Mouse (Mus musculus): Measurements from ENCODE around the gene Itga6.

Itga6 gene

DNA sequence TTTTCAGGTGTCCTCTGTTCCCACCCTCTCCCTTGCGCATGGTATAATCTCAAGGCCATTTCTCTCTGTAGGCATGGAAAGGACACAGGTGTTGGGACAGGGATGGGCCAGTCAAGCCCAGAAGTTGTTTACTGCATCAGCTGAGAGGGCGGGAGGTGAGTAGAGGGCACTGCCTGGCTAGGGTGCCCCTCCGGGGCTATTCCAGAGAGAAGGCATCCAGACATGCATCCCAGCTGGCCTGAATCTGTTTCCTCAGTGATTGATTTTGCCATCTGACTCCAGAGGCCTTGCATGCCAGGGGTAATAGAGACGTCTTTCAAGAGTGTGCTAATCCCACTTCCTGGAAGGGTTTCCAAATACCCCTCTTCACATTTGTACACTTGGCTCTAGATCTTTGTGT, 14.7 kb downstream of the Itga6 start:
- ATAC-seq (ENCODE audit: insufficient number of reproducible peaks, low FRiP score, low TSS enrichment), result no peak

DNA sequence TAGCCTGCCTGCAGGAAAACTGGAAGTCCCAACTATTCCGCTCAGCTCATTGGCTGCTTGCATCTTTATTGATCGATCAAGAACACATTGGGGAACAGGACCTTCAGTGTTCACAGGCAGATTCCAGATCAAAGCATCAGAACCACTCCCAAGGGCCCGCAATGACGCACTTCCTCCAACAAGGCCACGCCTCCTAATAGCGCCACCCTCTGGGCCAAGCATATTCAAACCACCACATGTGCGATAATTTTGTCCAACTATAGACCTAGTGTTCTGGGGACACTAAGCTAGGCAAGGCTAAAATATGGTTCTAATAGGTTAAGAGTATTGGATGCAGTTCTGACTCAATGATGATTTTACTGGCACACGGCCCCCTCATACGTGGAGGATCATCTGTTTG, 15.7 kb downstream of the Itga6 start:
- ATAC-seq (ENCODE audit: insufficient number of reproducible peaks, low FRiP score, low TSS enrichment), result no peak

DNA sequence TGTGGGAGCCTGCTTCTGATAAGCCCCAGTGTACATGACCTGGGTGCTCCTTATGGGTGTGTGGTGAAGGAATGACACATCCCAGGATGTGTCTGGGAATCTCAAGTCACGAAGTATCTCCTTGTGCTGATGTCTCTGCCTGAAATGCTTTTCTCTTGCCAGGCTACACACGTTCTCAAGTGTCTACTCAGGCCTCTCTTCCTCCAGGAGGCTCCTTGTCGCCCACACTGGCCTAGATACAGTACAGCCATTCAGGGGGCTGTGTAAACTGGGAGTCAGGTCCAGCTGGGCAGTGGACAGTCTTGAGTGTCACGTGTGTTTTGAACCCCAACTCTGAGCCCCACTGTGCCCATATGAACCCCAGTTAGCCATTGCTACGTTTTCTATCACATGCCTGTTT, 19.1 kb downstream of the Itga6 start:
- ATAC-seq (ENCODE audit: insufficient number of reproducible peaks, low FRiP score, low TSS enrichment), result no peak

DNA sequence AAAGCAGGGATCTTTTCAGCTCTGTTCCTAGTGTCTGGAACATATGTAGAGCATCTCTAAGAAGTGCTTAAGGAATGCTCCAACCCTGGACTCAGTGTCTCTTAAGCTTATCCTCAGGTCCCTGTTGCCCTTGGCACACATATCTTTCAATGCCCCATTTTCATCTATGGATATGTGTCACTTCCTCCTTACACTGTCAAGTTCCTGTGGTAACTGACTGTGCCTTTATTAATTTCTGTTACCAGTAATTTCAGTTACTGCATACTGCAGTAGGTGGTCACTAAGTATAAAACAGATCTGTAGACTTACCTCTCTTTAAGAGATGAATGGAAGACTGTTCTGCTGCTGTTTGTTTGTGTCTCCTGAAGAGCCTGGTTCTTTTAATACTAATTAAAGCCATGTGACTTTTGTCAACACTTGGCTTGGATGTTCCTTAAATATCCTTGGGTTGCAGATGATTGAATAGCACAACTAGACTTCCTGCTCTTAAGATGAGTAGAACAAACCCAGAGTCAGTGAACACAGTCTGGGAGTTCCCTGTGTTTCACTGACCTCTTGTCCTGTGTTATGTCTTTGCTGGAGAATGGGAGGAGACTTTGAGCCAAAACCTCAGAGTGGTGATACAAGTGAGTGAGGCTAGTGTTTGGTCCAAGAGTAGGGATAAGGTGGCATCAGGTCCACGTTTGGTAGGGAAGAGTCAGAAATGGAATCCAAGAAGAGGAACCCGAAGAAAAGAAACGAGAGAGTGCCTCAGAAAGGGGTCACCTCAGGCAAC, 19.7 kb downstream of the Itga6 start:
- no peak for ATAC-seq (ENCODE audit: insufficient number of reproducible peaks, low FRiP score, low TSS enrichment)

DNA sequence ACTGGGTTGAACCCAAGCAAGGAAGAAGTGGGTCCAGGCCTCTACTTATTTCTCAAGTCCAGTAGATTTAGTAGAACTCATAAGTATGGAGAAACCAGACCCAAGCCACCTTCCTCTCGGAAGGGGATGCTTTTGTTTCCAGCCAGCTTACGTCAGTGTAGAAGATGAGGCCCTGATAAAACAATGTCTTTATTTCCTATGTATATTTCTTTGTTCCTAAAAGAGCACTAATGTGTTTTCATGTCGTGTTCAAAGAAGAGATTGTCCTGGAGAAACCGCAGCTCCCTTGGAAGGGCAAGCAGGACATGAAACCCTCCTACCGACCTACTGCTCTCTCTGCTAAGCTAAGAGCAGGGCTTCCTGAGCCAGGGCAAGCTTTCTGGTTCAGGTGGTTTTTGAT, 20.6 kb downstream of the Itga6 start:
- ATAC-seq (ENCODE audit: insufficient number of reproducible peaks, low FRiP score, low TSS enrichment), result no peak

DNA sequence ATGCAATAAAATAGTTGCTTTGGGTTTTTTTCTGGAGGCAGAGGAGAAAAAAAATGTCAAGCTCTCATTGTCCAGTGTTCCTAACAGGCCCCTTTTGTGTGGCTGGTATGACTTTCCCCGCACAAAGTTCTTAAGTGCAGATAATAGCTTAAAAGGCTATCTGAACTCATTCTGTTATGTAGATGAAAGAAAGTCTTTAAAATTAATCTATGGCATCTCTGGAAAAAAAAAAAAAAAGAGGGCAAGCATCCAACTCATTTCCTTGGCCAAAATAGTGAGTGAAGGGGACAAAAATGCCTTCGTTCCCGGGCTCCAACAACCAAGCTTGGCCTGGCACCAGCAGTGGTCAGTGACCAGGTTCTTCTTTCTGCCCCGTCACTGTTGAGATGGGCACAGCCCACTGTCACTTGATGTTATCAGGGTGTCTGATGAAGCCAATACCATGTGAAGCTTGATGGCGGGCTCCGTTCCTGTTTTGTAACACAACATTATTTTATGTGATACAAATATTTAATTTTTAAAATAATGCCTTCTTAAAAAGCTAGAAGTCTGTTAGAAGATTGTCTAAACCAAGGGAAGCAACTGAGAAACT, 21.7 kb downstream of the Itga6 start:
- no peak for ATAC-seq (ENCODE audit: insufficient number of reproducible peaks, low FRiP score, low TSS enrichment)

DNA sequence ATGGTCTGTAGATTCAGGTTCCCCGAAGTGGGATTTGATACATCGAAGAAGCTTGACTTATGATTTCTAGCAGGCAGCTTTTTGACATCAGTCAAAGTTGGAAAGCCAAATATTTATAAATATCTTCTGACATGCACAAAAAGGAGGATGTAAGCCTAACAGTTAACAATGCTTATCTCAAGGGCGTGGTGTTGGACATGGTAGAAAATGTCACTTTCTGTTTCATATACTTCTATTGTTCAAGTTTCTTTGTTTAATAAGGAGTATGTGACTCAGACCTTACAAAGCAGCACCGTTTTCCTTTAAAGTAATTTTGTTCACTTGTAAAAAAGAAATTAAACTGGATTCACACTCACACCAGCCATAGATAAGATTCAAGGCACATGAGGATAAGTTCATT, 26.3 kb downstream of the Itga6 start:
- no peak for ATAC-seq (ENCODE audit: insufficient number of reproducible peaks, low FRiP score, low TSS enrichment)

DNA sequence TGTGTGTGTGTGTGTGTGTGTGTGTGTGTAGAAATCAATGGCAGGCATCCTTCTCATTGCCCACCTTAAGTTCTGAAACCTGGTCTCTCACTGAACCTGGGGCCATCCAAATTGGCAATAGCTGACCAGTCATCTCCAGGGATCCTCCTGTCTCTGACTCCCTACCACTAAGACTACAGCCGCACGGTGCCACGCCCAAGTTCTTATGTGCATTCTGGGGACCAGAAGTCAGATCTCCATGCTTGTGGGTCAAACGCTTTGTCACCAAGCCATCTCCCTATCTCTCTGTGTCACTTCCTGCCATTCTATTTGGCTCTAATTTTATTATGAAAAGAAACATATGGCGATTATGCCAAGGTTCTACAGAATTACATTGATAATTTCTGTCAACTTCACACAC, 28.3 kb downstream of the Itga6 start:
- no peak for ATAC-seq (ENCODE audit: insufficient number of reproducible peaks, low FRiP score, low TSS enrichment)

DNA sequence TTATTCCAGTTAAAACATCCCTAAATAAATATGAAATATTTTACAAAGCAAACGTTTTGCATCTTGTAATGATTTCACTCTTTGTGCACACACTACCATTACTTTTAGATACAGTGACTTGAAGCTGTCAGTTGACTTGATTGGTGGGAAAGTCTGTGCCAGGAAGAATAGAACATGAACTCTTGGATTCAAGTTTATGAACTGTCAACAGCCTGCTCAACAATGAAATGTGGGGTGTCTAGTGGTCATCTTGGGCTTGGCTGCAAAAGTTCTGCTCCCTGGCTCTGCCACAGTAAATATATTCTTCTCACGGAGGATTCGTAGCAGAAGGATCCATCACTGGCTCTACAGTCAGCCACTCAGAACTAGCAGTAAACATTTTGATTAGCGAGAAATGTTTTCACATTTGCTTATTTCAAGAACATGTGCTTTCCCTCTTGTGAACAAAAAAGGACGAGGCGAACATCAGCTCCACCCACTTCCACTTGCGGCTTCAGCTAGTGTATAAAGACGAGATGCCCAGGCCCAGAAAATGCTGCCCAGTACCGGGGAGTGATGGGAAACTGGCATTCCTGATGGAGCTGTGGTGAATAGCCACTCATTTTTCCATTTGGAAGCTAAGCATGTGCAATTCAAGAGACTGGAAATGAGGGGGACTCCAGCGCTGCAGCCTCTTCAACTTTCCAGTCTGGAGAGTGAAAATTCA, 29.0 kb downstream of the Itga6 start:
- no peak for ATAC-seq (ENCODE audit: insufficient number of reproducible peaks, low FRiP score, low TSS enrichment)

DNA sequence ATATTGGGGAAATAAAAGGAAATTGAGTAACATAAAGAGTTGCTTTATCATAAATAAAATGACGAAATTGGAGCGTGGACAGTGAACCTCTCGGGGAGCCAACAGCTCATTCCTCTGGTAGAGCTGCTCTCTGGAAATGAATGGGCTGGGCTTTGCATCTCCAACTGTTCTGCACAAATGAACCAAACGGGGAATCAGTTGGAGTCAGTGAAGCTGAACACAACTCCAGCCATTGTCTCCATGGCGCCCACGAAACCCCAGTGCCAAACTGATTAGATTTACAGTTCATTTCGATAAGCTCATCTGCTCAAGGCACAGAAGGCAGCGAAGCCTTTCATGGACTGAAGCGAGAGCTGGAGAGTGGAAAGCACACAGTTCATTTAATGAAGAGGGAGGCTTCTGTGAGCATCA, 29.8 kb downstream of the Itga6 start:
- no peak for ATAC-seq (ENCODE audit: insufficient number of reproducible peaks, low FRiP score, low TSS enrichment)

DNA sequence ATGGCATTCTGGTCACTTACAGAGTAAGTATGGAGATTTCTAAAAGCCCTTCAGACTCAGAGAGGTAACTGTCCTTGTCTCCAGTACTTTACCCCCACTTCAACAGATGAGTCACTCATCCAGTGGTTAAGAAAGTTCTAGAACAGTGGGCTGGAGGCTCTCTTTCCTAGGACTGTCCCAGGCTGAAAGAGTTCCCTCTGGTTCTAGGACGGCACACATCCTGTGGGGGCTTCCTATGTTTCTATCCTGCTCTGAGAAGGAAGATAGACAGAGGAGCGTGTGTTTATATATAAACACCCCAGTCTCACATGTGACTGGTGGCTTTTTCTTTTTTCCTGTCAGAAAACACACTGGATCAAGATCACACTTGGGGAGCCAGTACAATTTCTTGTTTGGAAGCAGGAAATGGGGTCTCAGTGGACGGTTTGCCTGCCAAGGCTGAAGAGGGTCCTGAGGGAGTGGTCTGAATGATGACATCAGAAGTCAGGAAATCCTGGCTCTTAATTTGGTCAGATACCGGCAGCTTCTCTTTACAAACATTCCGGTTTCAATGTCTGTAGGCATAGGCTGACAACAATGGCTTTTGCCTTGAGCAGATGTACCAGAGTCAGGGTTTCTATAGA, 34.0 kb downstream of the Itga6 start:
- ATAC-seq (ENCODE audit: insufficient number of reproducible peaks, low FRiP score, low TSS enrichment), result no peak

DNA sequence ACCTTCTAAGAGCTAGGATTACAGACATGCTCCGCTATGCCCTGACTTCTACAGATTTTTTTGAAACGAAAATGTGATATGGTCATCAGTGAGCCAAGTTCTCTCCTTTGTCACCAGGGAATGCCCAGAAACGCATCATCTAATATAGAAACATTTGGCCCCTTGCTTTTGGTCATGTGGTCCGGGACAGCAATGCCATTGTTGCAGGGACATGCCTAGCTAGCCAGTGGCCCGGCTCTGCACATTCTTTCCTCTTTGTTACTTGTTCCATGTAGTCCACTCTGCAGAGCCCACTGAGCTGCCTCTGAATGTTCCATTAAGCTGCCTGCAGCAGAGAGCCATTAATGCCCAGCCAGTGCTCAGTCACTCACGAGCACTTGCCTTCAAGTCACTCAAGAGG, 34.6 kb downstream of the Itga6 start:
- no peak for ATAC-seq (ENCODE audit: insufficient number of reproducible peaks, low FRiP score, low TSS enrichment)

DNA sequence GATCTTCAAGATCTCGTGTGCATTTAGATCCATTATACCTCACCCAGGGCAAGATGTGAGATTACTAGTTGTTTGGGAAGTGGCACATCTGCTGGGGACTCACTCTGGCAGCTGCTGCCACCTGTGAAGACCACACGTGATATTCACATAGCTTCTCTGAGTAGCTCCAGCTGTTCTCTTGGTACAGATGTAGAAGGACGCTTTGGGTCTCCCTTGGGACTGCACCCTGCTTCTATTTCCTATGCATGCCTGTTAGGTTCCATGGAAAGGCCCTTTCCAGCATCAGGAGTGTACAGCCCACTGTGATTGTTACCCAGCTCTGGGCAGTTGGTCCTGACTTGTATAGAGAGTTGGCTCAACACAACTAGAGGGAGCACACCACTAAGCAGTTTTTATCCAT, 39.8 kb downstream of the Itga6 start:
- ATAC-seq (ENCODE audit: insufficient number of reproducible peaks, low FRiP score, low TSS enrichment), result no peak

DNA sequence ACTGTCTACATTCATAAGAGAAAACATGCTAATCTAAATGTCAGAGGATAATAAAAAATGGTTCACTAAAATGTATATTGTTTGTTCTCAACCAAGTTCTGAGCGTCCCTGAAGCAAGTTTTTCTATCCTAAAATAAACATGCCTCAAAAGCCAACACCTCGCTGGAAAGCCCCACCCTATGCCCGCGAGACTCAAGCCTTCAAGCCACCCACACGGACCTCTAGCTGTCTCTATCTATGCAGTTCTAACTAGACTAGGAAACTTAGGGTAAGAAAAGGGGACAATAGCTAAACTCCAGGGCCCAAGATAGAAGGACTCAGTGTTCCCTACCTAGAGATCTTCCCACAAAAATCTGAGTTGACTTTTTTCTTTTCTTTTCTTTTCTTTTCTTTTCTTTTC, 40.6 kb downstream of the Itga6 start:
- no peak for ATAC-seq (ENCODE audit: insufficient number of reproducible peaks, low FRiP score, low TSS enrichment)

DNA sequence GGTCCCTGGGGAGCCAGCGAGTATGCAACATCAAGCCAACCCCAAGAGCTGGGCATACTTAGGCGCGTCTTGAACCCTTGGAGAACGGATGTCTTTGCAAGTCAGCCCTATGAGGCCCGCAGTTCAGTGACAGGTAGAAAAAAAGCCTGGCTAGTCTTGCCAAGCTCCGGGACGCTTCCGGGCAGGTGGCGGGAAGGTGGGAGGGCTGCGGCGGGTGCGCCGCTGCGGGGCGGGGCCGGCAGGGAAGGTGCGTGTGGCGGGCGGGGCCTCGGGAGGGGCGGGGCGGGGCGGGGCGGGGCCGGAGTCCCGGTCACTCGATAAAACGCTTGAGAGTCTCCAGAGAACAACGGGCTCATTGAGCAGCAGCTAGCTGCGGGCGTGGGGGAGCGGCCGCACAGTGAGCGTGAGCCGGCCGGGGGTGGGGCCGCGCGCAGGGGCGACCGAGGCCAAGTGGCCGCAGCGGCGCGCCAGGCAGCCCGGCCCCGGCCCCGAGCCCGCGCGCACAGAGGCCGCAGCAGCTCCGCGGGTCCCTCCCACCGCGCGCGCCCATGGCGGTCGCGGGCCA, 41.3 kb downstream of the Itga6 start:
- ATAC-seq (ENCODE audit: insufficient number of reproducible peaks, low FRiP score, low TSS enrichment), result peak; percentile 59

DNA sequence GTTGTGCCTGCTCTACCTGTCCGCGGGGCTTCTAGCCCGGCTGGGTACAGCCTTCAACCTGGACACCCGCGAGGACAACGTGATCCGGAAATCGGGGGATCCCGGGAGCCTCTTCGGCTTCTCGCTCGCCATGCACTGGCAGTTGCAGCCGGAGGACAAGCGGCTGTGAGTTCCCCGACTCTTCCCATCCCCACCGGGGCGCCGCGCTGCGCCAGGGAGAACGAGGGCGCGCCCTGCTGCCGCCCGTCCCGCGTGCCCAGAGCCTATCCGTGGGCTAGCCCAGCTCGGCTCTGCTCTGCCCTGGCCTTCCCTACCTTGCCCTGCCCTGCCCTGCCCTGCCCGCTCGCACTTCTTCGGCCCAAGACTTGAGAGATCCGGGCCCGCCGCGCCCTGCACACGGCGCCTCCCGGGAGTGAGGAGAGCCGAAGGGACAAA, 41.8 kb downstream of the Itga6 start:
- peak; percentile 67 for ATAC-seq (ENCODE audit: insufficient number of reproducible peaks, low FRiP score, low TSS enrichment)

DNA sequence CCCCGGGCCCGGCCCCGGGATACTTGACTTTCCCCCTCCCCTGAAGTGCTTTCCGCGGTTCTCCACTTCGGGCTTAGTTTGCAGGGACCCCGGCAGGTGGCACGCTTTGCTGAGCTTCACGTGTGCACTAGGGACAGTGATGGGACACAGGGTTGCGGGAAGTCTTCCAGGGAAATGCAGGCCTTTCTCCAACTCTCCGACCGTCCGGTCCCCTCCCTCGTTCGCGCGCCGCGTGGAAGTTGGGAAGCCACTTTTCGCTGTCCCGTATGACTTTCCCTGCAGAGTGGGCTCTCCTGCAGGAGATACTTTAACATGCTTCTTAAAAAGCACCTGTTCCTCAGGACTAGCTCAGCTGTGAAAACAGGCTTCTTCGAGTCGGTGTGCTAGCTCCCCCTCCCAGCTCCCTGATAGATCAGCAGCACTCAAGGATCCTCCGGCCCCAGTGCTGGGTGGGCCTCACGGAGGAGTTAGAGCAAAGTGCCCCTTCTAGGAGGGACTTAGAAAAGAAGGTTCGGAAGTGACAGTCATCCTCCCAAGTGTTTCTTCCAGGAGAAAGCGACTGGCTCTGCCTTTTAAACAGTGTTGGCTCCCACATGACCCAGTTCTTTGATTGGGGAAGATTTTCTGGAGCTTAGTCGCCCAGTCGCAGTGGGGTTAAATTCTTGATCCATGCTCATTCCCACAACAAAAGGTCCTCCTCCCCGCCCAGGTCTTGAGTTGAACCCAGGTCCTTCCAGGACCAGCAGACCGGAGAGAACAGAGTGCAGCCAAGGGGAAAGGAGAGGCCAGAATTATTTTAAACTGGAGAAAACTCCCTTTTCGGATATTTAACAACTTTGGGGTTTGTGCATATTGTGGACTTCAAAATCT, 42.4 kb downstream of the Itga6 start:
- peak; percentile 8; the same call in 1 of the 2 replicates for ATAC-seq (ENCODE audit: insufficient number of reproducible peaks, low FRiP score, low TSS enrichment)

DNA sequence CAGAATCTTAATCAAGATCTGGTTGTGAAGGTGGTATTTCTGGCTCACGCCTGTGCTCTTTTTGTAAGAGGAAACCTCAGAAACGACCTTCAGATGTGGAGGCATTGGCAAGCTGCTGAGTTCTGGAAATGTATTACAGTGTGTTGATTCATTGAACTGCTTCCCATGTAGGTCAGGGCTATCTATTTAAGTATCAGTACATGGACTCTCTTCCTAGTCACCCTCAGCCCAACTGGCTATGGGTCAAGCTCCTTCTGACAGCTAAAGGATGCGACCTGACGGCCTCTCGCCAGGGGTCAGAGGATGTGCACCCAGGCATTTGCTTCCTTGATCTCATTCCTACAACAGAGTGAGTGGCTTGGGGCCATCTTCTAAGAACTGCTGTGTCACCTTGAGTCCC, 45.3 kb downstream of the Itga6 start:
- ATAC-seq (ENCODE audit: insufficient number of reproducible peaks, low FRiP score, low TSS enrichment), result no peak

DNA sequence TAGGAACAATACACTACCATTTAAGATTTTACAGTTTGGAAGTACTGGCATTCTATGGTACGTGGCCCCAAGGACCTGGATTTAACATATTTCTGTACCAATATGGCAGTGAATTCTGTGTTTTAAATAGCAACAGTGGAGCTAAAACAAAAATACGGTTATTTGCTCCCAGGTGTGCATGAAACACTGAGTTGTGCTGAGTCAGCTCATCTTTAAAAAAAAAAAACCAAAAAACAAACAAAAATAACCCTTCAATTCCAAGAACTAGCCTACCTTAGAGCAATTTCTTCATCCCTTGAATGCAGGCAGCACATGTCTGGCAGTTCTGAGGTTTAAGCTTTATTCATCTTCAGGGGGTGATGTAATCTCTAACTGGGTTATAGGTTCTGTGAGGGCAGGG, 45.8 kb downstream of the Itga6 start:
- no peak for ATAC-seq (ENCODE audit: insufficient number of reproducible peaks, low FRiP score, low TSS enrichment)

DNA sequence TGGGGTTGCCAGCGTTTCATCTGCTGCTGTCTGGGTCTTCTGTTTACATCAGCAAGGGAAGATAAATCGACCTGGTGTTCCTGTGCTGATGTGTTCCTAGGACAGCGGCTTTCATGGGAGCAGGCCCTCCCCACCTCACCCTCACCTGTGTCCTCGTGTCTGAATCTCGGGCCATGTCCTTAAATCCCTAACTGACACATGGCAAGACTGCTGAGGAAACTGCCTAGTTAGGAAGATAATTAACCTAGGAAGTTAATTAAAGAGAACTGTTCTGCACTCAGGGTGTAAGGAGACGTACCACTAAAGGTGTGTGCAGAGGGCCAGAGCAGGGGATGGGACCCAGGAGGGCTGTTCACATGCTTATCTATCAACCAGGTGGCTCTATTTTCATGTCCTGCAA, 48.7 kb downstream of the Itga6 start:
- ATAC-seq (ENCODE audit: insufficient number of reproducible peaks, low FRiP score, low TSS enrichment), result no peak

All from cerebellum, adult (tissue).